ENCODE assay signal across 8 mouse cellular contexts in the genomic region with DNA sequence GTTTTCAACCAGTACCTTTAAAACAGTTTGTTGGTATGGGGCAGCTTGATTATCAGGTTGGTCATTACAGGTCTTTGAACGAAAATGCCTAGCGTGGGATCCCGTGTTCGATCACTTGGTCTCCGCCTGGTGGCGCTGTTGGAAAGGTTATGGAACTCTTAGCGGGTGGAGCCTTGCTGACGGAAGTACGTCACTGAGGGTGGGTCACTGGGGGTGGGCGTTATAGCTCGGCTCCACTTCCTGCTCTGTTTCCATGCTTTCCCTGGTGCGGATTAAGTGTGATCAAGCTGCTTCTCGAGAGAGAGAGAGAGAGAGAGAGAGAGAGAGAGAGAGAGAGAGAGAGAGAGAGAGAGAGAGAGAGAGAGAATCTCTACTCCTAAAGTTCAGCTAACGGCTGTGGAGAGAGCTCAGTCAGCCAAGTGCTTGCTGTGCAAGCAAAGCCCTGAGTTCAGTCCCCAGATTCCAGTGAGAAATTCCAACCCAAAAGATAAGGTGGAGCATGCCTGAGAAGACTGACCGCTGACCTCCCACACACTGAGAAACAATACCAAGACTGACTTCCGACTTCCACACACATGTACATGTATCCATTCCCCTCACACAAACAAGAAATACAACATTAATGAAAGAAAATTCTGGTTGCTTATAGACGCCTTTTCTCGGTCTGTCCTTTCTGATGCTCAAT. TPM values are rescaled to one million over a fixed set of nuclear protein-coding genes. Genes with fewer than 3 reads are reported as not detected.
A peak's percentile ranks its signal among the peaks of the same experiment; 100 is the strongest.
DNase-seq lines count a peak whose midpoint lies in the region; ATAC-seq and TF ChIP-seq lines count a peak whose summit lies in the region.

No protein-coding gene starts in this region.

- peak overlapping the region; percentile 37; the same call in 1 of the 2 replicates for H3K27ac ChIP-seq in bone marrow, adult 2 months (ENCODE audit: control insufficient read depth, insufficient read depth, low read depth, low read length, poor library complexity)
- H3K27ac ChIP-seq in embryonic facial prominence, embryonic 15.5 days (replicated peaks) = peak overlapping the region; percentile 81
- H3K27ac ChIP-seq in limb, embryonic 15.5 days = peak overlapping the region; percentile 78

- TF ChIP-seq POLR2A in bone marrow, adult 2 months (IDR thresholded peaks at IDR 0.05; ENCODE audit: borderline replicate concordance, control insufficient read depth, low read depth, low read length) = no peak

- H3K36me3 ChIP-seq in embryonic facial prominence, embryonic 15.5 days = no peaks in the 10 kb centered on the region
- no peaks in the 10 kb centered on the region for H3K36me3 ChIP-seq in limb, embryonic 15.5 days

- peak overlapping the region; percentile 25 for H3K4me3 ChIP-seq in bone marrow, adult 2 months (replicated peaks; ENCODE audit: control insufficient read depth, low read depth, low read length)
- H3K4me3 ChIP-seq in embryonic facial prominence, embryonic 15.5 days (replicated peaks) = peak overlapping the region; percentile 36
- peak overlapping the region; percentile 33 for H3K4me3 ChIP-seq in limb, embryonic 15.5 days

- 8% methylated on average over 18 of the region's 18 CpGs for whole genome bisulfite sequencing in bone marrow, adult 2 months
- WGBS in embryonic facial prominence, embryonic 15.5 days = 11% methylated on average over 18 of the region's 18 CpGs
- 11% methylated on average over 18 of the region's 18 CpGs for WGBS in limb, embryonic 15.5 days

- H3K9me3 ChIP-seq in embryonic facial prominence, embryonic 15.5 days (replicated peaks) = no peaks in the 10 kb centered on the region
- no peaks in the 10 kb centered on the region for H3K9me3 ChIP-seq in limb, embryonic 15.5 days

- peaks cover 4% of the 10 kb centered on the region; the same call in 1 of the 2 replicates for H3K4me1 ChIP-seq in bone marrow, adult 2 months (ENCODE audit: control insufficient read depth, insufficient read depth, low read length)
- peaks cover 5% of the 10 kb centered on the region; the same call in 1 of the 2 replicates for H3K4me1 ChIP-seq in embryonic facial prominence, embryonic 15.5 days
- H3K4me1 ChIP-seq in limb, embryonic 15.5 days = peaks cover 8% of the 10 kb centered on the region; the same call in 1 of the 2 replicates

- TF ChIP-seq CTCF in bone marrow, adult 2 months (IDR thresholded peaks at IDR 0.05; ENCODE audit: control insufficient read depth, insufficient read depth, low read length) = peak; percentile 97

- peak; percentile 93 for ATAC-seq in embryonic facial prominence, embryonic 15.5 days (ENCODE audit: insufficient number of reproducible peaks, low FRiP score, low TSS enrichment, low read depth)
- peak; percentile 93 for ATAC-seq in limb, embryonic 15.5 days (ENCODE audit: insufficient number of reproducible peaks, low FRiP score, low TSS enrichment, low read depth)

- peak; percentile 95 for DNase-seq in 416B (ENCODE audit: low read depth)
- DNase-seq in heart, adult 8-10 months (ENCODE audit: low spot score) = peak; percentile 91
- peak; percentile 89 for DNase-seq in kidney, adult 9 months
- peak; percentile 58 to 85 for DNase-seq in monocyte, adult 2 months (ENCODE audit: low read depth in 1 of 2, low spot score in 2 of 2)
- peak; percentile 86 to 91 for DNase-seq in spleen, postnatal 36 days (ENCODE audit: low spot score in 2 of 2)

- 0 out of 2 replicates have a peak overlapping the region, but pooled peaks have one; percentile 9 for H3K9ac ChIP-seq in embryonic facial prominence, embryonic 15.5 days
- H3K9ac ChIP-seq in limb, embryonic 15.5 days = 0 out of 2 replicates have a peak overlapping the region, but pooled peaks have one; percentile 5

- peaks cover 5% of the 10 kb centered on the region; the same call in 1 of the 2 replicates for H3K27me3 ChIP-seq in embryonic facial prominence, embryonic 15.5 days
- H3K27me3 ChIP-seq in limb, embryonic 15.5 days = peaks cover 6% of the 10 kb centered on the region

- peak overlapping the region; percentile 55 for H3K4me2 ChIP-seq in embryonic facial prominence, embryonic 15.5 days (replicated peaks)
- H3K4me2 ChIP-seq in limb, embryonic 15.5 days = peak overlapping the region; percentile 50

RNA-seq across cellular contexts. Expression of a gene that starts 8.6 kb away (rescaled TPM):
- 1.1 and 1.4 TPM in 2 replicates for polyA plus RNA-seq in bone marrow, adult 2 months (2011; ENCODE audit: insufficient read depth, insufficient read length, low replicate concordance, missing spikeins)
- polyA plus RNA-seq in embryonic facial prominence, embryonic 15.5 days (2015; fragmentation: Nextera tagmentation; extraction: Ambion mirVana) = 0.38 and 0.57 TPM in 2 replicates
- total RNA-seq in heart, adult 8-10 months (2022) = under 1 TPM in 2 of 4 experiments, not detected in 2; 0.16 to 0.20 TPM
- polyA plus RNA-seq in limb, embryonic 15.5 days (2015; fragmentation: Nextera tagmentation; extraction: Ambion mirVana) = 0.20 and 0.23 TPM in 2 replicates

RNA-seq across cellular contexts. Expression of a gene that starts 20.9 kb away (rescaled TPM):
- 16.6 and 32.5 TPM in 2 replicates for polyA plus RNA-seq in bone marrow, adult 2 months (2011; ENCODE audit: insufficient read depth, insufficient read length, low replicate concordance, missing spikeins)
- polyA plus RNA-seq in embryonic facial prominence, embryonic 15.5 days (2015; fragmentation: Nextera tagmentation; extraction: Ambion mirVana) = 57.5 and 59.9 TPM in 2 replicates
- total RNA-seq in heart, adult 8-10 months (2022) = 100 to 1,000 TPM in 2 of 4 experiments, 10 to 100 TPM in 2; 92.4 to 111 (median 101) TPM
- polyA plus RNA-seq in limb, embryonic 15.5 days (2015; fragmentation: Nextera tagmentation; extraction: Ambion mirVana) = 57.3 and 65.5 TPM in 2 replicates

RNA-seq across cellular contexts. Expression of a gene that starts 40.7 kb away (rescaled TPM):
- not detected in 2 replicates for polyA plus RNA-seq in bone marrow, adult 2 months (2011; ENCODE audit: insufficient read depth, insufficient read length, low replicate concordance, missing spikeins)
- polyA plus RNA-seq in embryonic facial prominence, embryonic 15.5 days (2015; fragmentation: Nextera tagmentation; extraction: Ambion mirVana) = 0.74 and 0.75 TPM in 2 replicates
- under 1 TPM in 3 of 4 experiments, not detected in 1; 0.06 to 0.34 (median 0.11) TPM for total RNA-seq in heart, adult 8-10 months (2022)
- polyA plus RNA-seq in limb, embryonic 15.5 days (2015; fragmentation: Nextera tagmentation; extraction: Ambion mirVana) = 0.12 and 0.27 TPM in 2 replicates

RNA-seq across cellular contexts. Expression of a gene that starts 50.4 kb away (rescaled TPM):
- polyA plus RNA-seq in bone marrow, adult 2 months (2011; ENCODE audit: insufficient read depth, insufficient read length, low replicate concordance, missing spikeins) = 155 and 183 TPM in 2 replicates
- polyA plus RNA-seq in embryonic facial prominence, embryonic 15.5 days (2015; fragmentation: Nextera tagmentation; extraction: Ambion mirVana) = 1.5 and 2.3 TPM in 2 replicates
- 1 to 10 TPM; 4.0 to 9.1 (median 4.5) TPM for total RNA-seq in heart, adult 8-10 months (2022)
- polyA plus RNA-seq in limb, embryonic 15.5 days (2015; fragmentation: Nextera tagmentation; extraction: Ambion mirVana) = 0.86 and 1.1 TPM in 2 replicates

Comparison
In these comparisons a context has a peak if more than half of its experiments do, and no peak if none do; other contexts are left out.
1. Peak in every context shown above with its lines: DNase-seq, ATAC-seq, H3K4me3 ChIP-seq and H3K27ac ChIP-seq.